Mouse (Mus musculus) forebrain, embryonic 14.5 days (tissue): Measurements from ENCODE around the gene Asic2. TPM values are rescaled to one million over a fixed set of nuclear protein-coding genes. Genes with fewer than 3 reads are reported as not detected.
A peak's percentile ranks its signal among the peaks of the same experiment; 100 is the strongest.

Experiments
- ATAC-seq: fragments of 200-750 bp; cut with Nextera tagmentation; 2 replicates; pipeline ENCODE4 v1.8.0; 2017; ENCODE audit warnings: mild to moderate bottlenecking, moderate library complexity
- DNase-seq: peaks from one replicate; pipeline ENCODE4 v3.0.0-alpha.2; 2015; ENCODE audit warnings: low spot score
- H3K27ac ChIP-seq: fragments of 300-500 bp; sonication (generic); 2 replicates; pipeline ENCODE4 v1.5.1; 2014; ENCODE audit warnings: low read depth, mild to moderate bottlenecking, control low read depth, low read length, moderate library complexity
- H3K27me3 ChIP-seq: fragments of 300-500 bp; sonication (generic); replicated peaks from 2 replicates; pipeline ENCODE4 v1.6.1; 2014; ENCODE audit warnings: low read length, control low read depth, mixed read lengths; ENCODE audit not compliant: control insufficient read depth, insufficient read depth
- H3K36me3 ChIP-seq: fragments of 300-500 bp; sonication (generic); 2 replicates; pipeline ENCODE4 v1.6.1; 2014; ENCODE audit warnings: low read length, control low read depth; ENCODE audit not compliant: control insufficient read depth, insufficient read depth
- H3K4me1 ChIP-seq: fragments of 300-500 bp; sonication (generic); 2 replicates; pipeline ENCODE4 v1.6.1; 2014; ENCODE audit warnings: antibody characterized with exemption, low read length, control low read depth; ENCODE audit not compliant: control insufficient read depth, insufficient read depth
- H3K4me2 ChIP-seq: fragments of 300-500 bp; sonication (generic); 2 replicates; pipeline ENCODE4 v1.6.1; 2014; ENCODE audit warnings: mild to moderate bottlenecking, control low read depth, low read length
- H3K4me3 ChIP-seq: fragments of 300-500 bp; sonication (generic); 2 replicates; pipeline ENCODE4 v1.5.1; 2014; ENCODE audit warnings: low read depth, low read length, control low read depth
- H3K9ac ChIP-seq: fragments of 300-500 bp; sonication (generic); 2 replicates; pipeline ENCODE4 v1.6.1; 2014; ENCODE audit warnings: mild to moderate bottlenecking, low read length, control low read depth, moderate library complexity
- H3K9me3 ChIP-seq: fragments of 300-500 bp; sonication (generic); replicated peaks from 2 replicates; pipeline ENCODE4 v1.6.1; 2016; ENCODE audit warnings: low read length, control low read depth, mixed read lengths; ENCODE audit not compliant: control insufficient read depth
- WGBS: fragments of 180-500 bp; shearing (Covaris S2); extraction: QIAGEN DNeasy Blood & Tissue Kit; methylation state at CpG from one replicate; pipeline ENCODE4 v1.1.7; 2014; 5-methylcytosine and 5-hydroxymethylcytosine counted together
- polyA plus RNA-seq: library from polyadenylated mRNA; unstranded; fragments of >200 nt; fragmentation: Nextera tagmentation; extraction: Ambion mirVana; gene quantifications from 2 replicates; pipeline ENCODE4 v1.2.1, GENCODE M21; 2014

The Asic2 gene
- polyA plus RNA-seq, 1 experiment from 2014 or later = 3.8 TPM

DNA sequence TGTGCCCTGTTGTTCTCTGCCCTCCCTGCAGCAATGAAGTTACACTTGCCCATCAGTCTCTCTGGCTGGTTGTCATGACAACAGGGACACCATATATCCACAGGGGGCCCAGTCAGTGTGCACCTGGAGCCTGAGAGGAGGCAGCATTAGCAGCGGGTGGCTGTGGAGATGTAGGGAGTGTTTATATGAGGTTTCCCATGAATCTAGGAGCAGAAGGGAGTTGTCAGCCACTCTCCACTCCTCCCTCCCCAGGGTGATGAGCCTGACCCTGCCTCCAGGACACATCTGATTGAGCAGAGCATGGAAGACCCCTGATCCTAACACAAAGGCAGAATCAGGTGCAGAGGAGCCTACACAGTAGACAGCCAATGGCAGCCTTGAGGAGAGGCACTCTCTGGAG is 514.1 kb downstream of the Asic2 start:
- no peak overlapping the region for H3K9ac ChIP-seq
- 9% methylated on average over 1 of the region's 1 CpGs for WGBS
- peak; percentile 32; the same call in 1 of the 2 replicates for ATAC-seq

DNA sequence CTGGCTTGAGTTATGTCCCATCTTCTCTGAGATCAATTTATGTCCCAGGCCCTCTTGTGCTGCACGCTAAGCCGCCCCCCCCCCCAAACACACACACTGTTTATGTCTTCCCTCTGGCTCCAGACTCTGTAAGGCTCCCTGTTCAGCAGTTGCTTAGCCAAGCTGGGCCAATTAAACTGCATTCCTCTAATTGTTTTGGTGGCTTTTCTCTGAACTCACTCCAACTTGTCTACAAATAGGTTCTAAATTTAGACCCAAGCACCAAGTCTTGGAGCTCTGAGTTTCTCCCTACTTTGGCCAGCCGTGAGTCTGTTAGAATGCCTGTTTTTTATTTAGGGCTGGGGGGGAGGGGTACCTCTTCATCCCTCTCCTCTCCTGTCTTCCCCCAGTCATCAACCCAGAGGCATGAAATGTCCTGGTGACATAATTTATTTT is 519.0 kb downstream of the Asic2 start:
- H3K4me1 ChIP-seq = peaks cover 18% of the 10 kb centered on the region
- no peak overlapping the region for H3K9ac ChIP-seq
- no peak overlapping the region for H3K27ac ChIP-seq
- no peaks in the 10 kb centered on the region for H3K27me3 ChIP-seq
- no peaks in the 10 kb centered on the region for H3K36me3 ChIP-seq
- DNase-seq = peak; percentile 87
- no peak overlapping the region for H3K4me3 ChIP-seq
- WGBS = 8% methylated on average over 3 of the region's 3 CpGs
- H3K4me2 ChIP-seq = no peak overlapping the region
- no peaks in the 10 kb centered on the region for H3K9me3 ChIP-seq
- peak; percentile 80; the same call in 1 of the 2 replicates for ATAC-seq

More for the DNA sequence above, 514.1 kb downstream of the Asic2 start:
- no peaks in the 10 kb centered on the region for H3K9me3 ChIP-seq
- peak overlapping the region; percentile 14; the same call in 1 of the 2 replicates for H3K27ac ChIP-seq
- no peaks in the 10 kb centered on the region for H3K27me3 ChIP-seq
- DNase-seq = peak; percentile 74
- peaks cover 20% of the 10 kb centered on the region for H3K4me1 ChIP-seq
- H3K4me3 ChIP-seq = no peak overlapping the region
- H3K4me2 ChIP-seq = no peak overlapping the region
- no peaks in the 10 kb centered on the region for H3K36me3 ChIP-seq

DNA sequence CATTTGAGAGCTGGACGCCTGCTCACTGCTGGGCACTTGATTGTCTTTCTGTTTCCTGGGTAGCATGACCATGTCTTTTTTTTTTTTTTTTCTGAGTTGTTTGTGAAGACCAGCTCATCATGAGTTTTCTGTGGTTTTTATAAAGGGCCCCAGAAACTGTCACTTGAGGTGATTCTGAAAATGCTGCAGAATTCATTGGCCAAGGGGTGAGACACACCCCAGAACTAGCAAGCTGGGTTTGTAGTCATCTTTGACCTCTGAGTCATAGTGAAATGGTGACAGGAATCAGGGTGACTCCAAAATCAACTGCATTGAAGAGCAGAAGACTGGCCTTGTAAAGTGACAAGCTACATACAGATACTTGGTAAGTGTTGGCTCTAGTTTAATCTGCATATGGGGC is 521.9 kb downstream of the Asic2 start:
- H3K9me3 ChIP-seq = no peaks in the 10 kb centered on the region
- no peaks in the 10 kb centered on the region for H3K27me3 ChIP-seq
- H3K4me1 ChIP-seq = peaks cover 9% of the 10 kb centered on the region
- no peak for DNase-seq
- H3K4me2 ChIP-seq = no peak overlapping the region
- H3K9ac ChIP-seq = no peak overlapping the region
- H3K27ac ChIP-seq = no peak overlapping the region
- no peak for ATAC-seq
- no peaks in the 10 kb centered on the region for H3K36me3 ChIP-seq
- no peak overlapping the region for H3K4me3 ChIP-seq
- 73% methylated on average over 1 of the region's 1 CpGs for WGBS

GRCm38 (mm10) chr11:81426857-81427256 is 541.4 kb downstream of the Asic2 start:
- Histone ChIP-seq H3K27ac (no peak overlapping the region), H3K9ac (no peak overlapping the region), H3K4me3 (no peak overlapping the region), H3K4me2 (no peak overlapping the region), H3K27me3 (no peaks in the 10 kb centered on the region), H3K4me1 (peaks cover 3% of the 10 kb centered on the region; the same call in 1 of the 2 replicates), H3K9me3 (no peaks in the 10 kb centered on the region), H3K36me3 (no peaks in the 10 kb centered on the region)
- ATAC-seq (no peak), DNase-seq (peak; percentile 85)
- 32% methylated on average over 14 of the region's 14 CpGs for WGBS

DNA sequence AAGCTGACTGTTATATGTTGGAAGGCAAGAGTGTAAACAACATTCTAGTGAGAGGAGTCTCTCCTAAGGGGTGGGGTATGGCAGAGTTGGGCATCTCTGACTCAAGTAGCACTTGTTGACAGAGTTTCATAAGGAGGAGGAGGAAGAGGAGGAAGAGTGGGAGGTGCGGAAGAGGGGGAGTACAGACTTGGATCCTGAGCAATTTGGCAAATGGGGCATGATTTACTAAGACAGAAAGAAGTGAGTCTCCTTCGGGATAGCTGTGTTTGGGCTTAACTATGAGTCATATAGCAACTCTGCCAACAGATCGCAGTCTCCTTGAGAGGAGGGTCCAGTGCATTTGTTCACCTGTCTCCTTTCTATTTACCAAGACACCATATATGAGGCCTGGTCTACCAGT is 549.1 kb downstream of the Asic2 start:
- no peak overlapping the region for H3K4me2 ChIP-seq
- H3K4me3 ChIP-seq = no peak overlapping the region
- H3K36me3 ChIP-seq = no peaks in the 10 kb centered on the region
- no peak overlapping the region for H3K9ac ChIP-seq
- H3K4me1 ChIP-seq = no peaks in the 10 kb centered on the region
- H3K9me3 ChIP-seq = no peaks in the 10 kb centered on the region
- no peak for ATAC-seq
- no peak overlapping the region for H3K27ac ChIP-seq
- WGBS = 96% methylated on average over 3 of the region's 3 CpGs
- no peaks in the 10 kb centered on the region for H3K27me3 ChIP-seq
- no peak for DNase-seq

- Histone ChIP-seq H3K27me3 (no peaks in the 10 kb centered on the region), H3K4me3 (no peak overlapping the region), H3K4me2 (no peak overlapping the region), H3K9ac (no peak overlapping the region), H3K27ac (no peak overlapping the region), H3K36me3 (no peaks in the 10 kb centered on the region), H3K9me3 (no peaks in the 10 kb centered on the region), H3K4me1 (no peaks in the 10 kb centered on the region)
- WGBS = 93% methylated on average over 4 of the region's 4 CpGs
- ATAC-seq (no peak), DNase-seq (no peak)
Measured at GRCm38 (mm10) chr11:81418027-81418426, 550.2 kb downstream of the Asic2 start.

DNA sequence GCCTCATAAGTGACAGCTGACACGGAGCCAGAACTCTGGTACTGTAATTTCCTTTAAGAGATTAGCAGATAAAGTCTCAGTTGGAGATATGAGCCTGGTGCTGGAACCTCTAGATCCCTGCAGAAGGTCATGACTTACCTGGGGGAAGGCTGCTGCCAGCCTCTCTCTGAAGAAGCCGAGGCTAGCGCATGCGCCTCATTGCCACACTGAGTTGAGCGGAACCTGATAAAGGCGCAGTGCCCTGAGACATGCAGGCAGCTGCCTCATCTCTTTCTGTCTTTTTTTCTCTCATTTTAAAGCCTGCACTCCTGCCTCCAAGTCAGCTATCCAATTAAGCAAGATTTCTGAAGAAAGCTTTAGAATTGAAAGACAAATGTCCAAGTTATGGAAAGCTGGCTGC is 551.9 kb downstream of the Asic2 start:
- Histone ChIP-seq H3K9me3 (no peaks in the 10 kb centered on the region), H3K4me2 (no peak overlapping the region), H3K4me1 (no peaks in the 10 kb centered on the region), H3K9ac (no peak overlapping the region), H3K36me3 (no peaks in the 10 kb centered on the region), H3K27ac (no peak overlapping the region), H3K27me3 (no peaks in the 10 kb centered on the region), H3K4me3 (no peak overlapping the region)
- 69% methylated on average over 6 of the region's 6 CpGs for WGBS
- DNase-seq (peak; percentile 22), ATAC-seq (no peak)

DNA sequence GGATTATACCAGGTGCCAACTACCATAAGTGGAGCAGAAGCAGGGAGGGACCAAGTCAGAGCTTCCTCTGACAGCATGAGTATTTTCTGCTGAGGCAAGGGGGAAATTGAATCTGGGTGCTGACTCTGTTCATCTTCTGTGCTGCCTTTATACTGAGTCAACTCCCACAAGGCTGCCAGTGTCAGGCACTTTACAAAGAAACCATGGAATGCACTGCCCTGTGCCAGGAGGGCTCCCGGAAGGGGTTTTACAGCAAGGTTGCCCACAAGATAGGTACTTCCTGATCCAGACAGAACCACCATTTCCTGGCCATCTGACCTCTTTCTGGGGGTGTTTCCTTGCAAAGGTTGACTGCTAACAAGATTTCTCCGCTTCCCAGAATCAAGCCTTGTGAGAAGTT is 553.7 kb downstream of the Asic2 start:
- no peak overlapping the region for H3K27ac ChIP-seq
- no peaks in the 10 kb centered on the region for H3K36me3 ChIP-seq
- no peaks in the 10 kb centered on the region for H3K27me3 ChIP-seq
- DNase-seq (no peak), ATAC-seq (no peak)
- no peaks in the 10 kb centered on the region for H3K9me3 ChIP-seq
- no peak overlapping the region for H3K9ac ChIP-seq
- H3K4me2 ChIP-seq = no peak overlapping the region
- 91% methylated on average over 2 of the region's 2 CpGs for WGBS
- H3K4me3 ChIP-seq = no peak overlapping the region
- no peaks in the 10 kb centered on the region for H3K4me1 ChIP-seq

- Histone ChIP-seq H3K9ac (no peak overlapping the region), H3K4me1 (no peaks in the 10 kb centered on the region), H3K36me3 (no peaks in the 10 kb centered on the region), H3K27ac (no peak overlapping the region), H3K4me3 (no peak overlapping the region), H3K4me2 (no peak overlapping the region), H3K27me3 (no peaks in the 10 kb centered on the region), H3K9me3 (no peaks in the 10 kb centered on the region)
- ATAC-seq = no peak
- 92% methylated on average over 4 of the region's 4 CpGs for WGBS
- no peak for DNase-seq
Measured at GRCm38 (mm10) chr11:81411251-81411650, 557.0 kb downstream of the Asic2 start.
